Mouse (Mus musculus) stomach, embryonic 14.5 days (tissue): ENCODE data around the gene Lat. TPM values are rescaled to one million over a fixed set of nuclear protein-coding genes. Genes with fewer than 3 reads are reported as not detected.

Experiments
- ATAC-seq: fragments of 200-750 bp; cut with Nextera tagmentation; 2 replicates; pipeline ENCODE4 v1.8.0; 2017; ENCODE audit warnings: low read depth, moderate TSS enrichment; ENCODE audit not compliant: insufficient number of reproducible peaks, insufficient read depth, low FRiP score
- H3K27ac ChIP-seq: fragments of 300-500 bp; sonication (generic); 2 replicates; pipeline ENCODE4 v1.5.1; 2014; ENCODE audit warnings: mild to moderate bottlenecking, low read length, moderate library complexity, mixed read lengths
- H3K27me3 ChIP-seq: fragments of 300-500 bp; sonication (generic); 2 replicates; pipeline ENCODE4 v1.6.1; 2014; ENCODE audit warnings: low read length, control low read depth, mixed read lengths; ENCODE audit not compliant: control insufficient read depth, insufficient read depth
- H3K36me3 ChIP-seq: fragments of 300-500 bp; sonication (generic); 2 replicates; pipeline ENCODE4 v1.6.1; 2014; ENCODE audit warnings: mild to moderate bottlenecking, control low read depth, low read length, moderate library complexity, mixed read lengths; ENCODE audit not compliant: control insufficient read depth, insufficient read depth
- H3K4me1 ChIP-seq: fragments of 300-500 bp; sonication (generic); 2 replicates; pipeline ENCODE4 v1.6.1; 2014; ENCODE audit warnings: low read length, control low read depth, mixed read lengths; ENCODE audit not compliant: control insufficient read depth, insufficient read depth
- H3K4me2 ChIP-seq: fragments of 300-500 bp; sonication (generic); replicated peaks from 2 replicates; pipeline ENCODE4 v1.6.1; 2014; ENCODE audit warnings: low read depth, low read length, control low read depth
- H3K4me3 ChIP-seq: fragments of 300-500 bp; sonication (generic); 2 replicates; pipeline ENCODE4 v1.5.1; 2014; ENCODE audit warnings: low read depth, low read length, control low read depth
- H3K9ac ChIP-seq: fragments of 300-500 bp; sonication (generic); replicated peaks from 2 replicates; pipeline ENCODE4 v1.6.1; 2014; ENCODE audit warnings: low read depth, mild to moderate bottlenecking, control low read depth, low read length, moderate library complexity, mixed read lengths
- H3K9me3 ChIP-seq: fragments of 300-500 bp; sonication (generic); 2 replicates; pipeline ENCODE4 v1.6.1; 2016; ENCODE audit warnings: low read depth, low read length, control low read depth; ENCODE audit not compliant: control insufficient read depth
- WGBS: fragments of 180-500 bp; shearing (Covaris S2); extraction: QIAGEN DNeasy Blood & Tissue Kit; methylation state at CpG from one replicate; pipeline ENCODE4 v1.1.7; 2014; 5-methylcytosine and 5-hydroxymethylcytosine counted together
- microRNA-seq: library from miRNA; unstranded; fragments of <30 nt; microRNA quantifications from one replicate; pipeline ENCODE4, GENCODE M21; 2016
- polyA plus RNA-seq: library from polyadenylated mRNA; unstranded; fragments of >200 nt; fragmentation: Nextera tagmentation; extraction: Ambion mirVana; gene quantifications from 2 replicates; pipeline ENCODE4 v1.2.1, GENCODE M21; 2014

Lat gene
- polyA plus RNA-seq, 1 experiment from 2014 or later = 0.78 TPM

- H3K4me2 ChIP-seq = no peak overlapping the region
- 6% methylated on average over 11 of the region's 11 CpGs for WGBS
- no peak overlapping the region for H3K27ac ChIP-seq
- H3K9ac ChIP-seq = no peak overlapping the region
- no peaks in the 10 kb centered on the region for H3K27me3 ChIP-seq
- no peaks in the 10 kb centered on the region for H3K4me1 ChIP-seq
- H3K4me3 ChIP-seq = no peak overlapping the region
- no peaks in the 10 kb centered on the region for H3K9me3 ChIP-seq
- no peaks in the 10 kb centered on the region for H3K36me3 ChIP-seq
- ATAC-seq = no peak
Observed at GRCm38 (mm10) chr7:126323729-126324128, 45.6 kb downstream of the Lat start.

GRCm38 (mm10) chr7:126314273-126314672, 55.1 kb downstream of the Lat start:
- H3K4me2 ChIP-seq = no peak overlapping the region
- no peak overlapping the region for H3K4me3 ChIP-seq
- H3K9me3 ChIP-seq = no peaks in the 10 kb centered on the region
- WGBS = 66% methylated on average over 8 of the region's 8 CpGs
- no peaks in the 10 kb centered on the region for H3K4me1 ChIP-seq
- no peaks in the 10 kb centered on the region for H3K27me3 ChIP-seq
- H3K36me3 ChIP-seq = no peaks in the 10 kb centered on the region
- no peak overlapping the region for H3K9ac ChIP-seq
- ATAC-seq = no peak
- H3K27ac ChIP-seq = no peak overlapping the region

Small RNA genes within 50 kb of the gene (microRNA-seq; reads per million reads assigned to microRNA genes)
- not detected for gene Mir7058

Other genes starting within 250 kb of the Lat start
- gene Xpo6, start 169.1 kb downstream of the Lat start, polyA plus RNA-seq = 65.9 and 73.6 TPM in 2 replicates
- gene Sbk1, start 97.0 kb downstream of the Lat start, polyA plus RNA-seq = 32.8 and 33.6 TPM in 2 replicates
- 38.3 and 39.5 TPM in 2 replicates for gene Spns1, start 7.9 kb upstream of the Lat start, polyA plus RNA-seq
- 2.6 and 3.0 TPM in 2 replicates for gene Nfatc2ip, start 27.2 kb upstream of the Lat start, polyA plus RNA-seq
- gene Cd19, start 45.3 kb upstream of the Lat start, polyA plus RNA-seq = not detected in 2 replicates
- 28.4 and 29.7 TPM in 2 replicates for gene Rabep2, start 59.2 kb upstream of the Lat start, polyA plus RNA-seq
- gene Atp2a1, start 93.5 kb upstream of the Lat start, polyA plus RNA-seq = 0.07 TPM in 1 of 2 replicates, not detected in the other
- gene Sh2b1, start 105.9 kb upstream of the Lat start, polyA plus RNA-seq = 39.4 and 42.2 TPM in 2 replicates
- 134 and 144 TPM in 2 replicates for gene Tufm, start 117.8 kb upstream of the Lat start, polyA plus RNA-seq
- 45.6 and 52.1 TPM in 2 replicates for gene Atxn2l, start 133.9 kb upstream of the Lat start, polyA plus RNA-seq
- 163 and 172 TPM in 2 replicates for gene Eif3c, start 196.8 kb upstream of the Lat start, polyA plus RNA-seq
- 0.20 and 0.43 TPM in 2 replicates for gene Apobr, start 215.4 kb upstream of the Lat start, polyA plus RNA-seq
- gene Cln3, start 216.2 kb upstream of the Lat start, polyA plus RNA-seq = 27.2 and 30.2 TPM in 2 replicates
- gene Il27, start 225.4 kb upstream of the Lat start, polyA plus RNA-seq = not detected in 2 replicates